Mouse (Mus musculus): Measurements from ENCODE around the gene Nfib. TPM values are rescaled to one million over a fixed set of nuclear protein-coding genes. Genes with fewer than 3 reads are reported as not detected.

Nfib gene
- total and polyA plus RNA-seq, 3 experiments, result not detected

GRCm38 (mm10) chr4:82252054-82252453 lies 453.5 kb downstream of the Nfib start:
- no peak overlapping the region for H3K27ac ChIP-seq (ENCODE audit: control insufficient read depth, low read depth, low read length)
- H3K4me1 ChIP-seq (ENCODE audit: control insufficient read depth in 1 of 2, insufficient read depth in 2 of 2, low read length in 2 of 2), result no peaks in the 10 kb centered on the region
- H3K27me3 ChIP-seq (ENCODE audit: control insufficient read depth in 1 of 2, insufficient read depth in 2 of 2, low read length in 2 of 2), result no peaks in the 10 kb centered on the region
- H3K9me3 ChIP-seq (replicated peaks; ENCODE audit: insufficient read depth, low read length), result no peaks in the 10 kb centered on the region
- H3K79me2 ChIP-seq (ENCODE audit: control insufficient read depth, insufficient read depth, low read length, poor library complexity), result no peaks in the 10 kb centered on the region
- no peaks in the 10 kb centered on the region for H3K36me3 ChIP-seq (ENCODE audit: control insufficient read depth in 1 of 2, insufficient read depth in 2 of 2, low read length in 2 of 2)
- H3K4me3 ChIP-seq (ENCODE audit: control insufficient read depth in 1 of 2, insufficient read depth in 1 of 2, low read depth in 2 of 2, low read length in 2 of 2), result no peak overlapping the region
- no peak for DNase-seq (ENCODE audit: low read depth, low spot score)
- no peak for TF ChIP-seq MEF2A (IDR thresholded peaks at IDR 0.05; ENCODE audit: extremely low read depth, insufficient replicate concordance, low read depth, low read length, poor library complexity, severe bottlenecking)
- no peak for TF ChIP-seq ZMIZ1 (IDR thresholded peaks at IDR 0.05; ENCODE audit: low read depth, low read length)
- TF ChIP-seq NELFE (IDR thresholded peaks at IDR 0.05; ENCODE audit: low read depth, low read length), result no peak
- TF ChIP-seq ZC3H11A (IDR thresholded peaks at IDR 0.05; ENCODE audit: low read depth, low read length), result no peak
- no peak for TF ChIP-seq HCFC1 (IDR thresholded peaks at IDR 0.05; ENCODE audit: low read depth, low read length)
- no peak for TF ChIP-seq SIN3A (IDR thresholded peaks at IDR 0.05; ENCODE audit: low read length)
- no peak for TF ChIP-seq KAT2A (conservative IDR thresholded peaks at IDR 0.05; ENCODE audit: low read depth, low read length)
- no peak for TF ChIP-seq EP300 (IDR thresholded peaks at IDR 0.05; ENCODE audit: low read depth in 1 of 2, low read length in 2 of 2)
- TF ChIP-seq ETS1 (IDR thresholded peaks at IDR 0.05; ENCODE audit: low read depth, low read length), result no peak
- no peak for TF ChIP-seq MXI1 (IDR thresholded peaks at IDR 0.05; ENCODE audit: low read depth, low read length)
- TF ChIP-seq USF2 (IDR thresholded peaks at IDR 0.05; ENCODE audit: borderline replicate concordance in 1 of 2, insufficient read depth in 1 of 2, low read depth in 1 of 2, low read length in 2 of 2), result no peak
- TF ChIP-seq BHLHE40 (IDR thresholded peaks at IDR 0.05; ENCODE audit: borderline replicate concordance, low read depth, low read length), result no peak
- TF ChIP-seq POLR2A (IDR thresholded peaks at IDR 0.05; ENCODE audit: control insufficient read depth in 1 of 2, insufficient read depth in 1 of 2, low read depth in 1 of 2, low read length in 2 of 2, poor library complexity in 1 of 2), result no peak
- no peak for TF ChIP-seq JUND (IDR thresholded peaks at IDR 0.05; ENCODE audit: low read depth, low read length)
- TF ChIP-seq ZNF384 (IDR thresholded peaks at IDR 0.05; ENCODE audit: low read depth, low read length), result no peak
- no peak for TF ChIP-seq NRF1 (IDR thresholded peaks at IDR 0.05; ENCODE audit: insufficient read depth, low read depth, low read length, poor library complexity, severe bottlenecking)
- no peak for TF ChIP-seq ELF1 (IDR thresholded peaks at IDR 0.05; ENCODE audit: low read depth, low read length)
- TF ChIP-seq UBTF (IDR thresholded peaks at IDR 0.05; ENCODE audit: borderline replicate concordance, insufficient read depth, low read depth, low read length), result no peak
- no peak for TF ChIP-seq TAL1 (IDR thresholded peaks at IDR 0.05; ENCODE audit: low read length)
- no peak for TF ChIP-seq MYB (IDR thresholded peaks at IDR 0.05; ENCODE audit: low read depth, low read length)
- H3K9ac ChIP-seq (ENCODE audit: control insufficient read depth, low read depth, low read length, poor library complexity, severe bottlenecking), result no peak overlapping the region

GRCm38 (mm10) chr4:82250355-82250659 lies 455.2 kb downstream of the Nfib start:
- H3K9me3 ChIP-seq (replicated peaks; ENCODE audit: insufficient read depth, low read length), result no peaks in the 10 kb centered on the region
- no peaks in the 10 kb centered on the region for H3K4me1 ChIP-seq (ENCODE audit: control insufficient read depth in 1 of 2, insufficient read depth in 2 of 2, low read length in 2 of 2)
- H3K36me3 ChIP-seq (ENCODE audit: control insufficient read depth in 1 of 2, insufficient read depth in 2 of 2, low read length in 2 of 2), result no peaks in the 10 kb centered on the region
- H3K27ac ChIP-seq (ENCODE audit: control insufficient read depth, low read depth, low read length), result no peak overlapping the region
- no peak for DNase-seq (ENCODE audit: low read depth, low spot score)
- H3K4me3 ChIP-seq (ENCODE audit: control insufficient read depth in 1 of 2, insufficient read depth in 1 of 2, low read depth in 2 of 2, low read length in 2 of 2), result no peak overlapping the region
- no peak for TF ChIP-seq SMC3 (IDR thresholded peaks at IDR 0.05; ENCODE audit: low read depth, low read length)
- H3K79me2 ChIP-seq (ENCODE audit: control insufficient read depth, insufficient read depth, low read length, poor library complexity), result no peaks in the 10 kb centered on the region
- H3K27me3 ChIP-seq (ENCODE audit: control insufficient read depth in 1 of 2, insufficient read depth in 2 of 2, low read length in 2 of 2), result no peaks in the 10 kb centered on the region
- H3K9ac ChIP-seq (ENCODE audit: control insufficient read depth, low read depth, low read length, poor library complexity, severe bottlenecking), result no peak overlapping the region
